Mouse (Mus musculus) hindbrain, postnatal 0 days (tissue): ENCODE measurements around the gene Nhsl2. TPM values are rescaled to one million over a fixed set of nuclear protein-coding genes. Genes with fewer than 3 reads are reported as not detected.

Experiments used
- ATAC-seq: fragments of 200-750 bp; cut with Nextera tagmentation; 2 replicates; pipeline ENCODE4 v1.8.0; 2017; ENCODE audit warnings: mild to moderate bottlenecking, moderate TSS enrichment, moderate library complexity
- DNase-seq: peaks from one replicate; pipeline ENCODE4 v3.0.0-alpha.2; 2015; ENCODE audit warnings: low spot score
- H3K27ac ChIP-seq: fragments of 300-500 bp; sonication (generic); 2 replicates; pipeline ENCODE4 v1.5.1; 2014; ENCODE audit warnings: mild to moderate bottlenecking
- H3K27me3 ChIP-seq: fragments of 300-500 bp; sonication (generic); 2 replicates; pipeline ENCODE4 v1.6.1; 2014; ENCODE audit warnings: low read length, mixed read lengths; ENCODE audit not compliant: insufficient read depth
- H3K36me3 ChIP-seq: fragments of 300-500 bp; sonication (generic); 2 replicates; pipeline ENCODE4 v1.6.1; 2014; ENCODE audit warnings: low read length, mixed read lengths; ENCODE audit not compliant: insufficient read depth
- H3K4me1 ChIP-seq: fragments of 300-500 bp; sonication (generic); 2 replicates; pipeline ENCODE4 v1.6.1; 2014; ENCODE audit warnings: antibody characterized with exemption, low read length, mixed read lengths; ENCODE audit not compliant: insufficient read depth
- H3K4me2 ChIP-seq: fragments of 300-500 bp; sonication (generic); 2 replicates; pipeline ENCODE4 v1.6.1; 2014; ENCODE audit warnings: low read depth, mild to moderate bottlenecking, low read length, moderate library complexity, mixed read lengths
- H3K4me3 ChIP-seq: fragments of 300-500 bp; sonication (generic); 2 replicates; pipeline ENCODE4 v1.5.1; 2014; ENCODE audit warnings: low read length
- H3K9ac ChIP-seq: fragments of 300-500 bp; sonication (generic); replicated peaks from 2 replicates; pipeline ENCODE4 v1.6.1; 2014; ENCODE audit warnings: mild to moderate bottlenecking, low read length, moderate library complexity, mixed read lengths
- H3K9me3 ChIP-seq: fragments of 300-500 bp; sonication (generic); 2 replicates; pipeline ENCODE4 v1.6.1; 2016; ENCODE audit warnings: low read length, mixed read lengths
- CTCF ChIP-seq: IDR thresholded peaks from 2 replicates; pipeline ENCODE4 v1.5.1; 2016; ENCODE audit warnings: antibody characterized with exemption, control low read depth, low read depth
- WGBS: fragments of 180-500 bp; shearing (Covaris S2); extraction: QIAGEN DNeasy Blood & Tissue Kit; methylation state at CpG from one replicate; pipeline ENCODE4 v1.1.7; 2014; 5-methylcytosine and 5-hydroxymethylcytosine counted together
- polyA plus RNA-seq: library from polyadenylated mRNA; unstranded; fragments of >200 nt; fragmentation: Nextera tagmentation; extraction: Ambion mirVana; gene quantifications from 2 replicates; pipeline ENCODE4 v1.2.1, GENCODE M21; 2015
- total RNA-seq: library from RNA; depleted of rRNA; stranded (reverse); fragments of >200 nt; gene quantifications from 2 replicates; pipeline ENCODE4 v1.2.3, GENCODE M21; 2014

Gene Nhsl2
- total and polyA plus RNA-seq, 2 experiments from 2014 or later = 5.8 to 32.5 TPM

GRCm38 (mm10) chrX:101979267-101979666 is 130.1 kb downstream of the Nhsl2 start:
- no peak for TF ChIP-seq CTCF
- Histone ChIP-seq H3K4me2 (no peak overlapping the region), H3K27me3 (no peaks in the 10 kb centered on the region), H3K4me3 (no peak overlapping the region), H3K4me1 (no peaks in the 10 kb centered on the region), H3K9me3 (no peaks in the 10 kb centered on the region), H3K36me3 (no peaks in the 10 kb centered on the region), H3K27ac (0 out of 2 replicates have a peak overlapping the region, but pooled peaks have one; percentile 54), H3K9ac (no peak overlapping the region)
- DNase-seq (peak; percentile 52), ATAC-seq (peak; percentile 90)
- 57% methylated on average over 5 of the region's 5 CpGs for WGBS

- no peak overlapping the region for H3K27ac ChIP-seq
- H3K36me3 ChIP-seq = no peaks in the 10 kb centered on the region
- H3K9me3 ChIP-seq = no peaks in the 10 kb centered on the region
- WGBS = 64% methylated on average over 2 of the region's 2 CpGs
- no peak overlapping the region for H3K9ac ChIP-seq
- no peaks in the 10 kb centered on the region for H3K4me1 ChIP-seq
- H3K4me2 ChIP-seq = no peak overlapping the region
- H3K27me3 ChIP-seq = no peaks in the 10 kb centered on the region
- no peak for DNase-seq
- H3K4me3 ChIP-seq = no peak overlapping the region
- no peak for ATAC-seq
- no peak for TF ChIP-seq CTCF
Measured at GRCm38 (mm10) chrX:101980586-101980985, 131.4 kb downstream of the Nhsl2 start.

- WGBS = 37% methylated on average over 2 of the region's 2 CpGs
- H3K36me3 ChIP-seq = no peaks in the 10 kb centered on the region
- ATAC-seq (no peak), DNase-seq (no peak)
- no peaks in the 10 kb centered on the region for H3K4me1 ChIP-seq
- H3K4me2 ChIP-seq = no peak overlapping the region
- peak; percentile 60 for TF ChIP-seq CTCF
- no peaks in the 10 kb centered on the region for H3K27me3 ChIP-seq
- no peak overlapping the region for H3K4me3 ChIP-seq
- no peaks in the 10 kb centered on the region for H3K9me3 ChIP-seq
- H3K9ac ChIP-seq = no peak overlapping the region
- no peak overlapping the region for H3K27ac ChIP-seq
Measured at GRCm38 (mm10) chrX:101981450-101981849, 132.3 kb downstream of the Nhsl2 start.

GRCm38 (mm10) chrX:101983638-101984037 is 134.5 kb downstream of the Nhsl2 start:
- DNase-seq (no peak), ATAC-seq (no peak)
- Histone ChIP-seq H3K27me3 (no peaks in the 10 kb centered on the region), H3K4me1 (no peaks in the 10 kb centered on the region), H3K36me3 (no peaks in the 10 kb centered on the region), H3K9me3 (no peaks in the 10 kb centered on the region), H3K9ac (no peak overlapping the region), H3K27ac (no peak overlapping the region), H3K4me3 (no peak overlapping the region), H3K4me2 (no peak overlapping the region)
- no peak for TF ChIP-seq CTCF
- WGBS = 65% methylated on average over 6 of the region's 6 CpGs

- H3K4me2 ChIP-seq = no peak overlapping the region
- H3K9me3 ChIP-seq = no peaks in the 10 kb centered on the region
- 36% methylated on average over 9 of the region's 9 CpGs for WGBS
- no peak overlapping the region for H3K4me3 ChIP-seq
- peak; percentile 61 for DNase-seq
- H3K27ac ChIP-seq = no peak overlapping the region
- TF ChIP-seq CTCF = no peak
- no peaks in the 10 kb centered on the region for H3K4me1 ChIP-seq
- no peak overlapping the region for H3K9ac ChIP-seq
- ATAC-seq = 0 out of 2 replicates have a peak, but pooled peaks have one; percentile 49
- H3K27me3 ChIP-seq = no peaks in the 10 kb centered on the region
- no peaks in the 10 kb centered on the region for H3K36me3 ChIP-seq
Measured at GRCm38 (mm10) chrX:101986657-101987367, 137.6 kb downstream of the Nhsl2 start.

- no peaks in the 10 kb centered on the region for H3K27me3 ChIP-seq
- peak; percentile 95 for ATAC-seq
- H3K27ac ChIP-seq = peak overlapping the region; percentile 71
- WGBS = 33% methylated on average over 12 of the region's 12 CpGs
- peak; percentile 88 for DNase-seq
- no peak overlapping the region for H3K9ac ChIP-seq
- H3K4me1 ChIP-seq = no peaks in the 10 kb centered on the region
- no peak for TF ChIP-seq CTCF
- H3K4me3 ChIP-seq = no peak overlapping the region
- H3K4me2 ChIP-seq = no peak overlapping the region
- H3K36me3 ChIP-seq = no peaks in the 10 kb centered on the region
- no peaks in the 10 kb centered on the region for H3K9me3 ChIP-seq
Measured at GRCm38 (mm10) chrX:101993841-101994571, 144.8 kb downstream of the Nhsl2 start.

- Histone ChIP-seq H3K36me3 (no peaks in the 10 kb centered on the region), H3K4me1 (no peaks in the 10 kb centered on the region), H3K9me3 (no peaks in the 10 kb centered on the region), H3K27ac (no peak overlapping the region), H3K27me3 (no peaks in the 10 kb centered on the region), H3K9ac (no peak overlapping the region), H3K4me2 (no peak overlapping the region), H3K4me3 (no peak overlapping the region)
- no peak for TF ChIP-seq CTCF
- DNase-seq (no peak), ATAC-seq (no peak)
- 83% methylated on average over 2 of the region's 2 CpGs for WGBS
Measured at GRCm38 (mm10) chrX:101996726-101997125, 147.5 kb downstream of the Nhsl2 start.
